Mouse (Mus musculus): Measurements from ENCODE around the gene Clasp2. TPM values are rescaled to one million over a fixed set of nuclear protein-coding genes. Genes with fewer than 3 reads are reported as not detected.
A peak's percentile ranks its signal among the peaks of the same experiment; 100 is the strongest.

Clasp2 gene
- polyA plus RNA-seq, 1 experiment from 2014 or later = 117 TPM

GRCm38 (mm10) chr9:113802734-113803133 is 61.5 kb downstream of the Clasp2 start:
- Histone ChIP-seq H3K27me3 (no peaks in the 10 kb centered on the region), H3K9ac (no peak overlapping the region), H3K4me1 (replicated peaks) (peaks cover 7% of the 10 kb centered on the region), H3K27ac (replicated peaks) (0 out of 2 replicates have a peak overlapping the region, but pooled peaks have one; percentile 45), H3K9me3 (no peaks in the 10 kb centered on the region), H3K36me3 (no peaks in the 10 kb centered on the region), H3K4me2 (no peak overlapping the region), H3K4me3 (no peak overlapping the region)
- 44% methylated on average over 3 of the region's 3 CpGs for WGBS
- ATAC-seq (ENCODE audit: low FRiP score, low read depth) = no peak

GRCm38 (mm10) chr9:113803751-113804150 is 62.5 kb downstream of the Clasp2 start:
- Histone ChIP-seq H3K9me3 (no peaks in the 10 kb centered on the region), H3K4me3 (no peak overlapping the region), H3K27ac (replicated peaks) (no peak overlapping the region), H3K9ac (no peak overlapping the region), H3K27me3 (no peaks in the 10 kb centered on the region), H3K4me2 (no peak overlapping the region), H3K36me3 (no peaks in the 10 kb centered on the region), H3K4me1 (replicated peaks) (peaks cover 3% of the 10 kb centered on the region; the same call in 1 of the 2 replicates)
- 75% methylated on average over 2 of the region's 2 CpGs for WGBS
- ATAC-seq (ENCODE audit: low FRiP score, low read depth) = no peak

GRCm38 (mm10) chr9:113805359-113805758 is 64.1 kb downstream of the Clasp2 start:
- Histone ChIP-seq H3K4me1 (replicated peaks) (peaks cover 3% of the 10 kb centered on the region; the same call in 1 of the 2 replicates), H3K27ac (replicated peaks) (no peak overlapping the region), H3K9ac (no peak overlapping the region), H3K36me3 (no peaks in the 10 kb centered on the region), H3K27me3 (no peaks in the 10 kb centered on the region), H3K4me2 (no peak overlapping the region), H3K4me3 (no peak overlapping the region), H3K9me3 (no peaks in the 10 kb centered on the region)
- WGBS = 100% methylated on average over 1 of the region's 1 CpGs
- ATAC-seq (ENCODE audit: low FRiP score, low read depth) = no peak

- peaks cover 30% of the 10 kb centered on the region for H3K4me1 ChIP-seq (replicated peaks)
- no peaks in the 10 kb centered on the region for H3K9me3 ChIP-seq
- ATAC-seq (ENCODE audit: low FRiP score, low read depth) = no peak
- peak overlapping the region; percentile 43; the same call in 1 of the 2 replicates for H3K27ac ChIP-seq (replicated peaks)
- H3K9ac ChIP-seq = no peak overlapping the region
- H3K36me3 ChIP-seq = no peaks in the 10 kb centered on the region
- H3K4me3 ChIP-seq = no peak overlapping the region
- no peaks in the 10 kb centered on the region for H3K27me3 ChIP-seq
- 33% methylated on average over 1 of the region's 1 CpGs for WGBS
- H3K4me2 ChIP-seq = peak overlapping the region; percentile 65
Measured at GRCm38 (mm10) chr9:113811327-113811726, 70.1 kb downstream of the Clasp2 start.

GRCm38 (mm10) chr9:113811957-113812670 is 70.8 kb downstream of the Clasp2 start:
- Histone ChIP-seq H3K4me2 (peak overlapping the region; percentile 65), H3K4me1 (replicated peaks) (peaks cover 34% of the 10 kb centered on the region)
- 10% methylated on average over 9 of the region's 9 CpGs for WGBS

GRCm38 (mm10) chr9:113812671-113813001 is 71.4 kb downstream of the Clasp2 start:
- H3K9me3 ChIP-seq = no peaks in the 10 kb centered on the region
- peaks cover 37% of the 10 kb centered on the region for H3K4me1 ChIP-seq (replicated peaks)
- H3K4me2 ChIP-seq = peak overlapping the region; percentile 65
- H3K9ac ChIP-seq = peak overlapping the region; percentile 48
- H3K4me3 ChIP-seq = peak overlapping the region; percentile 47
- WGBS = 47% methylated on average over 4 of the region's 4 CpGs
- H3K27me3 ChIP-seq = no peaks in the 10 kb centered on the region
- no peaks in the 10 kb centered on the region for H3K36me3 ChIP-seq
- peak; percentile 59 for ATAC-seq (ENCODE audit: low FRiP score, low read depth)
- H3K27ac ChIP-seq (replicated peaks) = peak overlapping the region; percentile 96

More at GRCm38 (mm10) chr9:113811957-113812670, 70.8 kb downstream of the Clasp2 start:
- no peaks in the 10 kb centered on the region for H3K27me3 ChIP-seq
- no peaks in the 10 kb centered on the region for H3K9me3 ChIP-seq
- ATAC-seq (ENCODE audit: low FRiP score, low read depth) = peak; percentile 94
- H3K9ac ChIP-seq = peak overlapping the region; percentile 48
- H3K36me3 ChIP-seq = no peaks in the 10 kb centered on the region
- peak overlapping the region; percentile 47 for H3K4me3 ChIP-seq
- H3K27ac ChIP-seq (replicated peaks) = peak overlapping the region; percentile 96

- Histone ChIP-seq H3K9me3 (no peaks in the 10 kb centered on the region), H3K27ac (replicated peaks) (peak overlapping the region; percentile 75), H3K4me2 (peak overlapping the region; percentile 65), H3K9ac (peak overlapping the region; percentile 63), H3K36me3 (no peaks in the 10 kb centered on the region), H3K4me1 (replicated peaks) (peaks cover 37% of the 10 kb centered on the region), H3K4me3 (peak overlapping the region; percentile 47), H3K27me3 (no peaks in the 10 kb centered on the region)
- no peak for ATAC-seq (ENCODE audit: low FRiP score, low read depth)
- WGBS = 51% methylated on average over 5 of the region's 5 CpGs
Measured at GRCm38 (mm10) chr9:113813086-113813485, 71.8 kb downstream of the Clasp2 start.

- H3K36me3 ChIP-seq = 0 out of 2 replicates have a peak, but pooled peaks cover 4% of the 10 kb centered on the region
- H3K4me1 ChIP-seq (replicated peaks) = peaks cover 43% of the 10 kb centered on the region
- H3K27ac ChIP-seq (replicated peaks) = no peak overlapping the region
- H3K4me2 ChIP-seq = peak overlapping the region; percentile 19; the same call in 1 of the 2 replicates
- no peak overlapping the region for H3K4me3 ChIP-seq
- ATAC-seq (ENCODE audit: low FRiP score, low read depth) = no peak
- 84% methylated on average over 2 of the region's 2 CpGs for WGBS
- no peaks in the 10 kb centered on the region for H3K27me3 ChIP-seq
- no peaks in the 10 kb centered on the region for H3K9me3 ChIP-seq
- H3K9ac ChIP-seq = no peak overlapping the region
Measured at GRCm38 (mm10) chr9:113815836-113816235, 74.6 kb downstream of the Clasp2 start.

GRCm38 (mm10) chr9:113822150-113822549 is 80.9 kb downstream of the Clasp2 start:
- peaks cover 17% of the 10 kb centered on the region for H3K4me1 ChIP-seq (replicated peaks)
- H3K27me3 ChIP-seq = no peaks in the 10 kb centered on the region
- H3K9me3 ChIP-seq = no peaks in the 10 kb centered on the region
- no peak for ATAC-seq (ENCODE audit: low FRiP score, low read depth)
- no peak overlapping the region for H3K4me2 ChIP-seq
- H3K27ac ChIP-seq (replicated peaks) = no peak overlapping the region
- H3K36me3 ChIP-seq = 0 out of 2 replicates have a peak, but pooled peaks cover 4% of the 10 kb centered on the region
- WGBS = 23% methylated on average over 1 of the region's 1 CpGs
- H3K4me3 ChIP-seq = no peak overlapping the region
- H3K9ac ChIP-seq = no peak overlapping the region

GRCm38 (mm10) chr9:113828719-113829118 is 87.4 kb downstream of the Clasp2 start:
- 33% methylated on average over 9 of the region's 9 CpGs for WGBS
- Histone ChIP-seq H3K9me3 (no peaks in the 10 kb centered on the region), H3K27me3 (no peaks in the 10 kb centered on the region), H3K36me3 (no peaks in the 10 kb centered on the region), H3K27ac (replicated peaks) (no peak overlapping the region), H3K4me3 (no peak overlapping the region), H3K9ac (no peak overlapping the region), H3K4me2 (no peak overlapping the region), H3K4me1 (replicated peaks) (peaks cover 9% of the 10 kb centered on the region)
- no peak; the same call in 1 of the 2 replicates for ATAC-seq (ENCODE audit: low FRiP score, low read depth)

GRCm38 (mm10) chr9:113830219-113830618 is 88.9 kb downstream of the Clasp2 start:
- no peak for ATAC-seq (ENCODE audit: low FRiP score, low read depth)
- Histone ChIP-seq H3K9me3 (no peaks in the 10 kb centered on the region), H3K4me3 (no peak overlapping the region), H3K27me3 (no peaks in the 10 kb centered on the region), H3K4me1 (replicated peaks) (peaks cover 9% of the 10 kb centered on the region), H3K27ac (replicated peaks) (no peak overlapping the region), H3K36me3 (no peaks in the 10 kb centered on the region), H3K9ac (no peak overlapping the region), H3K4me2 (no peak overlapping the region)
- 78% methylated on average over 3 of the region's 3 CpGs for WGBS

- Histone ChIP-seq H3K4me1 (replicated peaks) (peaks cover 4% of the 10 kb centered on the region; the same call in 1 of the 2 replicates), H3K9ac (no peak overlapping the region), H3K27ac (replicated peaks) (no peak overlapping the region), H3K9me3 (no peaks in the 10 kb centered on the region), H3K27me3 (no peaks in the 10 kb centered on the region), H3K4me2 (no peak overlapping the region), H3K36me3 (0 out of 2 replicates have a peak, but pooled peaks cover 3% of the 10 kb centered on the region), H3K4me3 (no peak overlapping the region)
- no peak for ATAC-seq (ENCODE audit: low FRiP score, low read depth)
- WGBS = 87% methylated on average over 7 of the region's 7 CpGs
Measured at GRCm38 (mm10) chr9:113833481-113833880, 92.2 kb downstream of the Clasp2 start.
